Mouse (Mus musculus) CD4-positive helper T cell, adult 2 months (primary cell): Measurements from ENCODE around the gene Abhd17c.
A peak's percentile ranks its signal among the peaks of the same experiment; 100 is the strongest.

ENCODE experiments used
- DNase-seq: peaks from one replicate; pipeline ENCODE4 v3.0.0-alpha.2; 2012; ENCODE audit warnings: low read depth, missing footprints, low spot score

Abhd17c gene

GRCm38 (mm10) chr7:84119216-84120105 lies 32.2 kb downstream of the Abhd17c start:
- DNase-seq = peak; percentile 17

GRCm38 (mm10) chr7:84117543-84118122 lies 34.1 kb downstream of the Abhd17c start:
- DNase-seq = no peak

GRCm38 (mm10) chr7:84116621-84117542 lies 34.8 kb downstream of the Abhd17c start:
- no peak for DNase-seq

GRCm38 (mm10) chr7:84115385-84115784 lies 36.3 kb downstream of the Abhd17c start:
- DNase-seq = peak; percentile 57

- no peak for DNase-seq
Observed at GRCm38 (mm10) chr7:84114775-84115174, 36.9 kb downstream of the Abhd17c start.

GRCm38 (mm10) chr7:84113035-84113390 lies 38.7 kb downstream of the Abhd17c start:
- DNase-seq = no peak

- no peak for DNase-seq
Observed at GRCm38 (mm10) chr7:84112351-84113034, 39.2 kb downstream of the Abhd17c start.

GRCm38 (mm10) chr7:84111716-84112350 lies 39.9 kb downstream of the Abhd17c start:
- DNase-seq = no peak

GRCm38 (mm10) chr7:84106942-84107341 lies 44.8 kb downstream of the Abhd17c start:
- DNase-seq = no peak

- DNase-seq = no peak
Observed at GRCm38 (mm10) chr7:84102589-84102988, 49.1 kb downstream of the Abhd17c start.

GRCm38 (mm10) chr7:84100672-84101071 lies 51.0 kb downstream of the Abhd17c start:
- DNase-seq = no peak

- no peak for DNase-seq
Observed at GRCm38 (mm10) chr7:84098098-84098497, 53.6 kb downstream of the Abhd17c start.

- DNase-seq = no peak
Observed at GRCm38 (mm10) chr7:84096501-84096900, 55.2 kb downstream of the Abhd17c start.

GRCm38 (mm10) chr7:84090793-84091192 lies 60.9 kb downstream of the Abhd17c start:
- DNase-seq = no peak

- peak; percentile 24 for DNase-seq
Observed at GRCm38 (mm10) chr7:84089777-84090176, 61.9 kb downstream of the Abhd17c start.

- peak; percentile 61 for DNase-seq
Observed at GRCm38 (mm10) chr7:84088971-84089370, 62.7 kb downstream of the Abhd17c start.

- no peak for DNase-seq
Observed at GRCm38 (mm10) chr7:84088191-84088590, 63.5 kb downstream of the Abhd17c start.

- DNase-seq = peak; percentile 57
Observed at GRCm38 (mm10) chr7:84086039-84086829, 65.5 kb downstream of the Abhd17c start, which contains the start of gene Cemip. Cemip (minus strand) TSS chr7:84086502.

- peak; percentile 37 for DNase-seq
Observed at GRCm38 (mm10) chr7:84085049-84085945, 66.4 kb downstream of the Abhd17c start.
